Mouse (Mus musculus) midbrain, postnatal 0 days (tissue): ENCODE data around the gene Midn. TPM values are rescaled to one million over a fixed set of nuclear protein-coding genes. Genes with fewer than 3 reads are reported as not detected.
A peak's percentile ranks its signal among the peaks of the same experiment; 100 is the strongest.

Experiments used
- ATAC-seq: fragments of 200-750 bp; cut with Nextera tagmentation; 2 replicates; pipeline ENCODE4 v1.8.0; 2017; ENCODE audit warnings: moderate number of reproducible peaks, mild to moderate bottlenecking, moderate TSS enrichment, moderate library complexity; ENCODE audit not compliant: low FRiP score
- DNase-seq: peaks from one replicate; pipeline ENCODE4 v3.0.0-alpha.2; 2015; ENCODE audit warnings: low spot score
- H3K27ac ChIP-seq: fragments of 300-500 bp; sonication (generic); 2 replicates; pipeline ENCODE4 v1.5.1; 2014; ENCODE audit warnings: low read depth, mild to moderate bottlenecking, low read length, mixed read lengths
- H3K27me3 ChIP-seq: fragments of 300-500 bp; sonication (generic); 2 replicates; pipeline ENCODE4 v1.6.1; 2014; ENCODE audit warnings: low read length, control low read depth, mixed read lengths; ENCODE audit not compliant: insufficient read depth
- H3K36me3 ChIP-seq: fragments of 300-500 bp; sonication (generic); 2 replicates; pipeline ENCODE4 v1.6.1; 2014; ENCODE audit warnings: low read length, control low read depth, mixed read lengths; ENCODE audit not compliant: insufficient read depth
- H3K4me1 ChIP-seq: fragments of 300-500 bp; sonication (generic); 2 replicates; pipeline ENCODE4 v1.6.1; 2014; ENCODE audit warnings: mild to moderate bottlenecking, control low read depth, antibody characterized with exemption, low read length, mixed read lengths; ENCODE audit not compliant: insufficient read depth
- H3K4me2 ChIP-seq: fragments of 300-500 bp; sonication (generic); 2 replicates; pipeline ENCODE4 v1.6.1; 2014; ENCODE audit warnings: low read depth, mild to moderate bottlenecking, low read length, mixed read lengths; ENCODE audit not compliant: poor library complexity, severe bottlenecking
- H3K4me3 ChIP-seq: fragments of 300-500 bp; sonication (generic); 2 replicates; pipeline ENCODE4 v1.5.1; 2014; ENCODE audit warnings: low read depth, mild to moderate bottlenecking, low read length, moderate library complexity
- H3K9ac ChIP-seq: fragments of 300-500 bp; sonication (generic); replicated peaks from 2 replicates; pipeline ENCODE4 v1.6.1; 2014; ENCODE audit warnings: mild to moderate bottlenecking, low read length, moderate library complexity, mixed read lengths; ENCODE audit not compliant: poor library complexity, severe bottlenecking
- H3K9me3 ChIP-seq: fragments of 300-500 bp; sonication (generic); 2 replicates; pipeline ENCODE4 v1.6.1; 2016; ENCODE audit warnings: low read length, control low read depth
- CTCF ChIP-seq: IDR thresholded peaks from 2 replicates; pipeline ENCODE4 v1.5.1; 2016; ENCODE audit warnings: antibody characterized with exemption, mild to moderate bottlenecking
- WGBS: fragments of 180-500 bp; shearing (Covaris S2); extraction: QIAGEN DNeasy Blood & Tissue Kit; methylation state at CpG from one replicate; pipeline ENCODE4 v1.1.7; 2014; 5-methylcytosine and 5-hydroxymethylcytosine counted together
- polyA plus RNA-seq: library from polyadenylated mRNA; unstranded; fragments of >200 nt; fragmentation: Nextera tagmentation; extraction: Ambion mirVana; gene quantifications from 2 replicates; pipeline ENCODE4 v1.2.1, GENCODE M21; 2015
- total RNA-seq: library from RNA; depleted of rRNA; stranded (reverse); fragments of >200 nt; gene quantifications from 2 replicates; pipeline ENCODE4 v1.2.3, GENCODE M21; 2014

The Midn gene
- total and polyA plus RNA-seq, 2 experiments from 2014 or later = 17.2 to 143 TPM

- TF ChIP-seq CTCF = no peak
- peak overlapping the region; percentile 32; the same call in 1 of the 2 replicates for H3K27ac ChIP-seq
- H3K4me1 ChIP-seq = peaks cover 18% of the 10 kb centered on the region; the same call in 1 of the 2 replicates
- H3K9ac ChIP-seq = peak overlapping the region; percentile 81; the same call in 1 of the 2 replicates
- peak overlapping the region; percentile 86 for H3K4me2 ChIP-seq
- ATAC-seq = no peak
- WGBS = 16% methylated on average over 5 of the region's 5 CpGs
- no peak for DNase-seq
- peak overlapping the region; percentile 68 for H3K4me3 ChIP-seq
- no peaks in the 10 kb centered on the region for H3K9me3 ChIP-seq
- H3K27me3 ChIP-seq = no peaks in the 10 kb centered on the region
- no peaks in the 10 kb centered on the region for H3K36me3 ChIP-seq
Measured at GRCm38 (mm10) chr10:80180823-80181222, 32.8 kb downstream of the Midn start.

- peaks cover 18% of the 10 kb centered on the region; the same call in 1 of the 2 replicates for H3K4me1 ChIP-seq
- no peak for TF ChIP-seq CTCF
- WGBS = 60% methylated on average over 7 of the region's 7 CpGs
- peak overlapping the region; percentile 68; the same call in 1 of the 2 replicates for H3K4me3 ChIP-seq
- peak overlapping the region; percentile 57 for H3K9ac ChIP-seq
- H3K27ac ChIP-seq = 0 out of 2 replicates have a peak overlapping the region, but pooled peaks have one; percentile 26
- DNase-seq = no peak
- H3K4me2 ChIP-seq = peak overlapping the region; percentile 86
- no peak for ATAC-seq
- peaks cover 8% of the 10 kb centered on the region; the same call in 1 of the 2 replicates for H3K36me3 ChIP-seq
- no peaks in the 10 kb centered on the region for H3K9me3 ChIP-seq
- H3K27me3 ChIP-seq = no peaks in the 10 kb centered on the region
Measured at GRCm38 (mm10) chr10:80182547-80182946, 34.5 kb downstream of the Midn start.

- H3K9ac ChIP-seq = no peak overlapping the region
- DNase-seq (no peak), ATAC-seq (no peak)
- H3K4me1 ChIP-seq = 0 out of 2 replicates have a peak, but pooled peaks cover 4% of the 10 kb centered on the region
- WGBS = 43% methylated on average over 27 of the region's 27 CpGs
- no peaks in the 10 kb centered on the region for H3K9me3 ChIP-seq
- H3K27me3 ChIP-seq = no peaks in the 10 kb centered on the region
- TF ChIP-seq CTCF = no peak
- H3K4me2 ChIP-seq = no peak overlapping the region
- H3K4me3 ChIP-seq = no peak overlapping the region
- H3K36me3 ChIP-seq = peaks cover 19% of the 10 kb centered on the region
- H3K27ac ChIP-seq = no peak overlapping the region
Measured at GRCm38 (mm10) chr10:80186649-80187048, 38.6 kb downstream of the Midn start.

GRCm38 (mm10) chr10:80187739-80188138, 39.7 kb downstream of the Midn start:
- Histone ChIP-seq H3K4me2 (no peak overlapping the region), H3K27ac (no peak overlapping the region)

DNA sequence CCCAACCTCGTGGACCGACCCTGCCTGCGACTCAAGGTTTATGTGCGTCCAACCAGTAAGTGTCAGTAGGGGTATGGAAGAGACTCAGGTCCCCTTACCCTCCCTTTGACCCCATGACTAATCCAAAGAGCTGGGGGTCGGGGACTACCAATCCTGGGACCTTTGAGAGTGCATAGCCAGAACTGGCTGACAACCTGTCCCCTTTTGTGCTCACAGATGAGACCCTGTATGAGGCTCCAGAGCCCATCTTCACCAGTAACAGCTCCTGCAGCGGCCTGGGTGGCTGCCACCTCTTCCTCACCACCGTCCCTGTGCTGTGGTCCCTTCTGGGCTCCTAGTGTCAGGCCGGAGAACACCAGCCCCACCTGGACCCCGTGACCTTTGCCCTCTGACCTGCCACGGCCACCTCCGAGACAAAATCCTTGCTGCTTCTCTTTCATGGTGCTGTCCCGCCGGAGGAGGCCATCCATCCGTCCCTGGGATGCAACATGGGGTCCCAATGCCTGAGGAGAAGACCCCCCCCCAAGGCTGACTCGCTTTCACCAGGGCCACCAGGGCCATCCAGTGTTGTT, 40.5 kb downstream of the Midn start:
- H3K9me3 ChIP-seq = no peaks in the 10 kb centered on the region
- no peak for TF ChIP-seq CTCF
- DNase-seq (no peak), ATAC-seq (no peak)
- H3K36me3 ChIP-seq = peaks cover 19% of the 10 kb centered on the region
- H3K27ac ChIP-seq = no peak overlapping the region
- H3K4me2 ChIP-seq = no peak overlapping the region
- H3K9ac ChIP-seq = peak overlapping the region; percentile 10; the same call in 1 of the 2 replicates
- H3K4me1 ChIP-seq = no peaks in the 10 kb centered on the region
- no peaks in the 10 kb centered on the region for H3K27me3 ChIP-seq
- WGBS = 40% methylated on average over 15 of the region's 15 CpGs
- no peak overlapping the region for H3K4me3 ChIP-seq

More at GRCm38 (mm10) chr10:80187739-80188138, 39.7 kb downstream of the Midn start:
- Histone ChIP-seq H3K4me1 (no peaks in the 10 kb centered on the region), H3K36me3 (peaks cover 19% of the 10 kb centered on the region), H3K9me3 (no peaks in the 10 kb centered on the region), H3K4me3 (no peak overlapping the region), H3K27me3 (no peaks in the 10 kb centered on the region), H3K9ac (no peak overlapping the region)
- 58% methylated on average over 10 of the region's 10 CpGs for WGBS
- no peak for ATAC-seq
- DNase-seq = no peak
- TF ChIP-seq CTCF = no peak

GRCm38 (mm10) chr10:80189999-80190398, 41.9 kb downstream of the Midn start:
- peak overlapping the region; percentile 58 for H3K4me2 ChIP-seq
- 9% methylated on average over 21 of the region's 21 CpGs for WGBS
- ATAC-seq = no peak
- H3K9me3 ChIP-seq = no peaks in the 10 kb centered on the region
- H3K4me1 ChIP-seq = no peaks in the 10 kb centered on the region
- H3K36me3 ChIP-seq = peaks cover 19% of the 10 kb centered on the region
- no peak for TF ChIP-seq CTCF
- DNase-seq = no peak
- H3K27ac ChIP-seq = peak overlapping the region; percentile 84
- no peaks in the 10 kb centered on the region for H3K27me3 ChIP-seq
- H3K4me3 ChIP-seq = peak overlapping the region; percentile 30
- peak overlapping the region; percentile 62 for H3K9ac ChIP-seq
